Mouse (Mus musculus): ENCODE measurements at regions not wholly inside any gene's neighbourhood (a gene's known extent, or its start where the extent isn't known, plus 50 kb on each side); places are given as distances from the start of the nearest gene placed in this dataset.

DNA sequence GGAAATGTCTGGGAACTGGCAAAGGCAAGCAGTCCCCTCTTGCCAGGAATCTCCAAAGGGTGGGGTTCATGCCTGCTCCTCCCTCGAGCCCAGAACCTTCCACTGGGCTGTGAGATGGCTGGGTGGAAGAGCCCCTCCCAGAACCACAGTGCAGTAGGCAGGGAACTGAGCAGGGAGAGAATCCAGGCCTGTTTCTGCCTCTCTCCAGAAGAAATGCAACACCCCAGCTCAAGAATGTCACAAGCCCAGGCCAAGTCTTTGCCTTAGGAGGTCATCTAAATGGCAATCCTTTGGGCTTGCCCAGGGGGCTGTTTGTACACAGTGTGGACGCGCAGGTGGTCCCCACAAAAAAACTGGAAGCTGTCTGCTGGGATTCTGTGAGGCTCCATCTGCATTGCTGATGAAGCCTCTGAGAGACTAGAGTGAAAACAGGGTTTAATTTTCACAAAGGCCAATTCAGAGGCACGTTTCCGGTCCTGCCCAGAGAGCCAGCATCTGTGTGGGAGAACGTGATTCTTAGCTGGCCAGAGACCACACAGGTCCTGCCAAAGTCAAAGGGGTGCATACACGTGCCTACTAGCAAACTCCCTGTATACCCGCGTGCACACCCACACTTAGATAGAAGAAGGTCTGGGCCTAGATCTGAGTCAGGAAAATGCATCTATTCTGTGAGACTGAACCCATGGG is 129.0 kb downstream of the Hmg20a start:
- ATAC-seq (ENCODE audit: extremely low read depth, insufficient number of reproducible peaks, low FRiP score, poor library complexity, severe bottlenecking) = no peak

DNA sequence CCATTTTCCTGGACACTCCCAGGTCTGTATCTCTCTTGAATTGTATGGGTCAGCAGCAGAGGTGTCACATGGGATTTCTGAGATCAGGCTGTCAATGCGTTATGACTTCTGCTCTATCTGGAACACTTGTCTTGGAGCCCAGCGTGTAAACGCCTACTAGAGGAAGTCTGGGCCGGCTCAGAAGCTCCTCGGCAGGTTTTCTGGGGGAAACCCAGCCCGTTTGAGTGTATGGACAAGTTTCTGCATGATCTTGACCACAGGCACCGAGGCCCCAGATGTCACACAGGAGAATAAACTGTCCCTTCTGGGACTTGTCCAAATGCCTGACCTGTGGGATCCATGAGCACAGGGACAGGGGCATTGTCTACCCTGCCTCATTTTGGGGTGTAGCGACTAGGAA is 131.4 kb downstream of the Hmg20a start:
- no peak for ATAC-seq (ENCODE audit: extremely low read depth, insufficient number of reproducible peaks, low FRiP score, poor library complexity, severe bottlenecking)

DNA sequence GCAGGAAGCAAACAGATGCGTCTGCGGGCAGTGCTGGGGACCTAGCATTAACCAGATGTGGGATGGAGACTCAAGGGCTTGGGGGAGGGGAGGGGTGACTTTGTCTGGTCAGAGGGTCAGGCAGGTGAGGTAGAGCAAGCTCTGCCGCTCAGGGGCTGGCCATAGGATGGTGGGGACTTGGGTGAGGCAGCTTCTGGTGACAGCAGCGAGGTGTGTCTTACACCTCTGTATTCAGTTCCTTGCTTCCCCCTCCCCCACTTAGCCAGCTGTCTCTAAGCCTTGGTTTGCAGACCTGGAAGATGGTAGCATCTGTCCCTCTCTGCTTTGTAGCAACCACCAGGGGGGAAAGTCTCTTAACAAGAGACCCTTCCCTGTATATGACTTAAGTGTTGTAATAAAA is 131.8 kb downstream of the Hmg20a start:
- ATAC-seq (ENCODE audit: extremely low read depth, insufficient number of reproducible peaks, low FRiP score, poor library complexity, severe bottlenecking) = no peak

DNA sequence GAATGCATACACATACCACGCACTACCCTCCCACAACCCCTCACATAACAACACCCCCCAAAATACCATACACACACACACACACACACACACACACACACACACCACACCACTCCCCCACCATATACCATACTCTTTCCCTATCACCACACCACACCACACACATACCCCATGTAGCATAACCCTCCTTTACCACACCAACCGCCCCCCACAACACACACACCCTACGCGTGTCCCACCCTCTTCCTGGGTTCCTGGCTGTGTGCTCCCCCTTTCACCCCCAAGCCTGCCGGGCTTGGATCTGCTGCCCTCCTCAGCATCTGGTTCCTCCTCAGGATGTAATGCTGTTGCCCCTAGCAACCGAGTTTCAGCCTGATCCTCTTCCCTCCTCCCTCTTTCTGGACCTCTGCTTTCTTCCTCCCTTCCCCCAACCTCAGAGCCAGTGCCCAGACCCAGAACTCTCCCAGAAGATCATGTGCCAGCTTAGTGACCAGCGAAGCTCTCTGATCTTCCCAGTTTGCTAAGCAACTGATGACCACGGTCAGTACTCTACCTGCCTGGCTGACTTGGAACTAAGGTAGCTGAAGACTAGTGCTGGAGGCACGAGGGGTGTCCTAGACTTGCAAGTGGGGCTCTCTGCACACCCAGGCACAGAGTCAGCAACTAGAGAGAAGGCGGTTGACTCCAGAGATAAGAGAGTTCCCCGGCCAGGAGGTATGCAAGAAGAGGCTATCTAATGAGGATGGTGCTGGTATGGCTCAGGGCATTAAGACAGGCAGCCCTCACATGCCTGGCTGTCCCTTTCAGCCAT is 133.2 kb downstream of the Hmg20a start:
- no peak for ATAC-seq (ENCODE audit: extremely low read depth, insufficient number of reproducible peaks, low FRiP score, poor library complexity, severe bottlenecking)

DNA sequence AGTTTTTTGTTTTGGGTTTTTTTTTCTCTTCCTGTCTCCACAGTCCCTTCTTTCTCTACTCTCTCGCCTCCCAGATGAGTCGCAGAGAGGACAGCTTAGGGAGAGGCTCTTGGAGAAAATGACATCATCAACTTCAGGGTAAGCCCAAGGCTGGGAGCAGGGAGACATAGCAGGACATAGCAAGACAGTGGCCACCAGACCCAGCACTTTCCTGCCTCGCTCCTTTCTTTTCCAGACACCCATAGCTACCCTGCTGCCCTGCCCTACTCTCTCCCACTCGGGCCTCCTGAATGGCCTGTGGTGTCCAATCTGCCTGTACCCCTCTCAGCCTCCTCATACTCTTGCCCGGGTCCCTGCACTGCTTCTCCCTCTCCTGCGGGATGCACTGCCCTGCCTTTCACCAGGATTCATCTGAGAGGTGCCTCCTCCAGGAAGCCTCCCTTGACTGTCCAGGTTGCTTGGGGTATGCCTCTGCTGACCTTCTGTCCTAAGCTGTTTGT is 133.8 kb downstream of the Hmg20a start:
- no peak for ATAC-seq (ENCODE audit: extremely low read depth, insufficient number of reproducible peaks, low FRiP score, poor library complexity, severe bottlenecking)

DNA sequence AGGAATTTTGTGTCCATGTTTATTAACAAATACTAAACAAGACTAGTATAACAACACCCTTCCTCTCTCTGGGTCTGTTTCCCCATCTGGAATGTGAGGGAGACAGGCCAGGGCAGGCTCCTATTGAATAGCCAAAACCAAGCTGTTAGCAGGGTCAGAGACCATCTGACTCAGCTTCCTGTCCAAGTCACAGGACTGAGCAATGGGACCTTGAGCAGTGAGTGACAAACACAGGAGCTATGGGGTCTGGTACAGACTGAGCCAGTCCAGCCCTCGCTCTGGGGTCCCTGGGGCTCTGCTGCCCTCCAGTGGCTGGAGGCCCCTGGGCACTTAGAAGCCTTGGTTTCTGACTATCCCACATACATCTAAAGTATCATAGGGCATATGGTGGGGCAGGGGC is 134.4 kb downstream of the Hmg20a start:
- ATAC-seq (ENCODE audit: extremely low read depth, insufficient number of reproducible peaks, low FRiP score, poor library complexity, severe bottlenecking) = peak; percentile 28; the same call in 1 of the 2 replicates

DNA sequence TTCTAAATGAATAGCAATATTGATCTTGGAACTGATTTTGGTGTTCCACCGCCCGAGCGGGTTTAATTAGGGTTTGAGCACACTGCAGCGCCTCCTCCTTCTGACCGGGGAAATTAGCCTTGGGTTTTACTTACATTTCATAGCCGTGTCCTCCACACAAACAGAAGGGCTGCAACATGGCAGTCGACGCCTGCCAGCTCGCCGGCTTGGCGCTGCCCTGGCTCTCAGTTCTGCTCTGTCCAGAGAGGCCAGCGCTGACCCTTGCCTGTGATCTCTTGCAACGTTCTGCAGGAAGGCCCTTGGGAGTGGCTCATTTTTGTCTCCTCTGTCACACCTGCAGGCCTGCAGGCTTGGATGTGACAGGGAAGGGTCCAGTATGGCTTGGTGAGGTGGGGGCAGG is 135.2 kb downstream of the Hmg20a start:
- ATAC-seq (ENCODE audit: extremely low read depth, insufficient number of reproducible peaks, low FRiP score, poor library complexity, severe bottlenecking) = no peak

DNA sequence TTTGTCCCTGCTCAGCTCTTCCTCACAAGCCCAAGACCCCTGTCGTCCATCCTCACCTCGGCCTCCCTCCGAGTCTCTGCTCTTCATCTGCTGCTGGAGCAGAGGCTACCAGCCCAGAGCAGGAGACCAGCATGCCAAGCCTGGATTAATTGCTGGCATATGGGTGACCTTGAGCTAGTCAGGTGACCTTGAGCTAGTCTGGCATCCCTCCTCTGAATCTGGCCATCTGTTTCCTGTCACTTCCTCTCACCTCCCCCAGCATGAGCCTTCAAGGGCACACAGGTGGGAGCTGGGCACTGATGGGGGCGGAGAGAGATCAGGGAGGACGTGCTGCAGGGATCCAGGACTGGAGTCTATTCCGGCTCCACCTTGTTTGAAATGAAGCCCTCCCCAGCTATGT is 135.7 kb downstream of the Hmg20a start:
- no peak for ATAC-seq (ENCODE audit: extremely low read depth, insufficient number of reproducible peaks, low FRiP score, poor library complexity, severe bottlenecking)

DNA sequence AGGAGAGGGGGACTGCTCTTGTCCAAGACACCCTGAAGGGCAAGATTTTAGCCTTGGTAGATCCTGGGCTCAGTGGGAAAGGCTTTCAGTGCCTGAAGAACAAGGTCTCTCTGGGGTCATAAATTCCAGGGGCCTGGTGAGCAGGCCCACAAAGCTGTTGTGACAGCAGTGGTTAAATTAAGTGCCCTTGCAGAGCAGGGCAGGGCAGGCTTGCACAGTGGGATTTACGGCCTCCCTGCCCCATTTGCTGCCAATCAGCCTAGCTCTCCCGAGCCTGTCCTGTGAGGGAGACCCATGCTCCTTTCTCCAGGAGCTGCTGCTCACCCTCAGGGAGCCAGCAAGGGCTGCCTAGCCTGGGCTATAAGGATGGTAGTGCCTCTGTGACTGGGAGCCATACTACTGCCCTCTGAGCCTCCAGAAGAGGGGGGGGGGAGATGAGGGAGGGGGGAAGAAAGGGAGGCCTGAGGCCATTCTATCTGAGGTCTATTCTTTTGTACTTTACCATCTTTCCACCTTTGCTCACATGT is 141.3 kb downstream of the Hmg20a start:
- no peak for ATAC-seq (ENCODE audit: extremely low read depth, insufficient number of reproducible peaks, low FRiP score, poor library complexity, severe bottlenecking)

DNA sequence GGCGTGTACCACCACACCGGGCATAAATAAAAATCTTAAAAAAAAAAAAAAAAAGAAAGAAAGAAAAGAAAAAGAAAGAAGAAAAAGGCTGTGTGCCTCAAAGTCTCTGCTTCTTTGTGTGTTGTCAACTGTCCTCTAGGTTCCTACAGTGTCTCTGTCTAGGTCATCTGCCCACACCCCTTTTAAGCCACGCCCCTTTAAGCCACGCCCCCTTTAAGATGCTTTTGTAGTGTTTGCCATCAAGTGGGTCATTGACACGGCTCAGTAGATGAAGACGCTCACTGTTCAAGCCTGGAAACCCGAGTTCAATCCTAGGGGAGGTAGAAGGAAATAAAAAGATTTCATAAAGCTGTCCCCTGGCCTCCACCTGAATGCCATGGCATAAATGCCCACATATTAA is 144.0 kb downstream of the Hmg20a start:
- ATAC-seq (ENCODE audit: extremely low read depth, insufficient number of reproducible peaks, low FRiP score, poor library complexity, severe bottlenecking) = no peak

DNA sequence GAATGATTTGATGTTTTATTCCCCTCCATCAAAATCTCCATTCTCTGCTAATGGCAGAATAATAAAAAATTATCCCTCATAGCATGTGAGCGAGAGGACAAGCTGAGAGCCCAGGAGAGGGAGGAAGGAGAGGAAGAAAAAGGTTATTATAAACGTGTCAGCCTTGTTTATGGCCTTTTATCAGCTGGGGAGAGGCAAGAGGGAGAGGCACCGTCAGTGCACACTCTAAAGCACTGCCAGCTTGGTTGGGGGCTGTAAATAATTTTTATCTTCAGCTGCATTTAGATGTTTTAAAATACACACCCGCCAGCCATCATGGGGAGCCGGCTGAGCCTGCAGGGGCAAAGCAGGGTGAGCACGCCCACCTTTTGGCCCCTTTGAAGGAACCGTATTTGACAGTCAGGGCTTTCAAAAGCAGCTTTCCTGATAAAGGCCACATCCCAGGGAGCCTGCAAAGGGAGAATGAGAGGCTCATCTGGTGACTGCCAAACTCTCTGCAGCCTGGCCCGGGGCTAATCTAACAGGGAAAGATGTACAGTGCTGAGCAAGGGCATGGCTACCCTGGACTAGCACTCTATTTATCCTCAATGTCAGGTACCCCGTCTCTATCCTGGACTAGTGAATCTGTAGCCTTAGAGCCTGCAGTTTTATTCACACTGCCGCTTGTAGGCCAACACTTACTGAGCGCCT is 145.8 kb downstream of the Hmg20a start:
- no peak for ATAC-seq (ENCODE audit: extremely low read depth, insufficient number of reproducible peaks, low FRiP score, poor library complexity, severe bottlenecking)

All from neutrophil, adult 5-6 weeks (primary cell).